Mouse (Mus musculus): ENCODE data around the gene Ebf4.

Gene Ebf4

DNA sequence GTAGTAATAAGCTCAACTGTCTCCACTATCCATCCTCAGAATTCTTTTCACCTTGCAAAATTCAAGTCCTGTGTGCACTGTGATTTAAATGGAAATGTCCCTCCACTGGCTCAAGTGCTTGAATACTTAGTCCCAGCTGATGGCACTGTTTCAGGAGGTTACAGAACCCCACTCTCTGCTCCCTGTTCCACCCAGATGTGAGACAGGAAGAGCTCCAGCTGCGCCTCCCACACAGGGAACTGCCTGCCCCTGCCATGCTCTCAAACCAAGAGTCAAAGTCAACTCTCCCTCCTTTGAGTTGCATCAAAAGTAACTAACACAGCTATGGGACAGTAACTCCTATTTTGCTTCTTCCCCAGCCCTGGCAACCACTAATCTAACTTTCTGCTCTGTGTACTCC lies 91.2 kb downstream of the Ebf4 start:
- DNase-seq (ENCODE audit: low spot score): no peak

DNA sequence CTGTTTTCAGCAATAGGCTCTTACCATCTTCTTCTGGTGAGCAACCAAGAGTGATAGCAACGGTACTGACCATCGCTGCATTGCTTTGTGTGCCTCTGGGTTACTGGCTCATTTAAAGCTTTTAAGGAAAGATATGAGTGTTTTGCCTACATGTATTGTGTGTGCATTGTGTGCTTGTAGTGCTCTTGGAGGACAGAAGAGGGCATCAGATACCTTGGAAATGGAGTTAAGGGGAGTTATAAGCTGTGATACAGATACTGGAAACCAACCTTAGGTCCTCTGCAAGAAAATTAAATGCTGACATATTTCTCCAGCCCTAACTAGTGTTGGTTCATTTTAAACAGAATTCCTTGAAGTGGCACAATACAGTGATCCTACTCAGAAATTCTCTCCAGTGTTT lies 93.8 kb downstream of the Ebf4 start:
- no peak for DNase-seq (ENCODE audit: low spot score)

DNA sequence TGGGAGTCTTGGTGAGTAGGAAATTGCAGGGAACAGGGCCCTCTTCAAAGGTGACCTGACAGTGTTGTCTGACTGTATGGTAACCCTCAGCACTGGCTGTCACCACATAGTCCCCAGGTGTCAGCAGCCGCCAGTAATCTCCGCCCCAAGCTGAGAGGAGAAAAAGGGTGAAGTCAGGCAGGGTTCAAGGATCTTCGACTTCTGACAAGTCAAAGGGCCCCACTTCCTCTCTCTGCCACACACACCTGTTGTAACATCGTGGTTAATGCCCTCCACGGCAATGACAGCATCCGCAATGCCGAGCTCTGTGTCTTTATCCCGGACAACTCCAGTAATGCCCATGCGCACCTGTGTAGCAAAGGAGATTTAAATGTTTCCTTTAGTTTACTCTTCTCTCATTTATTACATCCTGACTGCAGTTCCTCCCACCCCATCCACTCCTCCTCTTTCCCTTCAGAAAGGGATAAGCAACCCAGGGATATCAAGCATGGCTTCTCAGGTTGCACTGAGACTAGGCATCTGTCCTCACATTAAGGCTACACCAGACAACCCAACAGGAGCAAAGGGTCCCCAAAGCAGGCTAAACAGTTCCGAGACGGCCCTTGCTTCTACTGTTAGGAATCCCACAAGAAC lies 96.1 kb downstream of the Ebf4 start:
- no peak for DNase-seq (ENCODE audit: low spot score)

DNA sequence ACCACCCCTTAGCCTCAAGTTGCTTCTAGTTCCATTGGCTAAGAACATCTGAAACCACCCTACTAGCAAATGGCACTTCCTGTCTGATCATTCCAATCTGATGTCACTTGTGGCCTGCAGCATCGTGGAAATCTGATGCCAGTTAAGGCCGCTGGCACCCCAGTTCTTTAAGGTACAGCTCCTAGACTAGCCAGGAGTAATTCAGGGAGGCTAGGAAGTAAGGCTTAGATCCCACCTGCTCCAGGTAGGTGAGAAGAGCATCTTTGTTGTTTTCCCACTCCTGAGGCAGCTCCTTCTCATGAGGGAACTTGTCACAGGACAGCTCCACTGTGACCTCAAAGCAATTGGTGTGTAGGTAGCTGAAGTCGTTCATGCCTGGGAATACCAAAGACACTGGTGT lies 97.9 kb downstream of the Ebf4 start:
- no peak for DNase-seq (ENCODE audit: low spot score)

DNA sequence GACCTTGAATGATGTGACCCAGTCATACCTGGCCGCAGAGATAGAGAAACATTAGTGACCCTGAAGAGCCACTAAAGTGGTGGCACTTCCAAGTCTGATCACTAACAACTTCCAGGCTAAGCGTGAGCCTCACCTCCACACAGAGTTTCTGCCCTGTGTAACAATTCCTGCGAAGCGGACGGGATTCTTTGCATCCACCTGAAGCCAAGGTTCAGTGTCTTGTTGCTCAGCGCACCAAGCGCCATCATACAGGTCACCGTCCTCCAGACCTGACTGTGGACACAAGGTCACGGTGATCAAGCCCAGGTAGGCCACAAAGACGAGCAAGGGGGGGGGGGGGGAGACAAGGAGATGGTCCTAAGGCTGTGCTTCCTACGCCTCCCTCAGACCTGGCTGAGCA lies 100.7 kb downstream of the Ebf4 start:
- no peak for DNase-seq (ENCODE audit: low spot score)

DNA sequence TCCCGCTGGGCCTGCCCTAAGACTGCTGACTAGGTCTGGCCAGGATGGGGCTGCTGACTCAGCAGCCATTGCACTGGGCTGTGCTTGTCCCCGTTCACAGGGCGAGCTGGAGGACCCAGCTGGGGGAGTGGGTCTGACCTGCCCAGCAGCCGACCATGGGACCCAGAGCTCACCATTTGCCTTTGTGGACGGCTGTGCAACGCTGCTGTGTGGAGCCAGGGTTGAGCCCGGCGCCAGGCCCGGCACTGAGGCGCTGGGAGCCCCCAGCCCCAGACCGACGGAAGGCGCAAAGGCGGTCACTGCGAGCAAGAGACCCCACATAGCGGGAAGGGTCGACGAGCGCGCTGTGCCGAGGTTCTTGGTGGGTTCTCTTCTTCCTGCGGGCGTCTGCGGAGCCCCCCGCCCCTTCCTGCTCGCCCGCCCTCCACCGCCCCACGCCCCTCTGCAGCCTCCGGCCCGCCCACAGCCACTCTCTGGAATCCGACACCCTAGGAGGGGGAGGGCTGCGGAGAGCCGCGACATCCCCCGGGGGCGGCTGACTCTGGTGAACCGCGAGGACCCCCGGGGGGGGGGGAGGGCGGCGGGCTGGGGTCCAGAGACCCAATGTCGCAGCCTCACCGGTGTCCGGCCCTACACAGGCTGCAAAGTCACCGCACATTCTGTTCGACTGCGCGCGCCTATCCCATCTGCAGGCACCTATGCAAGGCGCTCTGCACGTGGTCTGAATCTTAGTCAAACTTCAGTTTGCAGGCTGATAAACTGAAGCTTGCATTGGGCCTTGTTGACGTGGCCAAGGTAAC lies 102.4 kb downstream of the Ebf4 start, which contains the start of gene Cpxm1:
Gene Cpxm1, minus strand, starts transcription at position 389 of the 800 bp plus-strand sequence.
- no peak for DNase-seq (ENCODE audit: low spot score)

DNA sequence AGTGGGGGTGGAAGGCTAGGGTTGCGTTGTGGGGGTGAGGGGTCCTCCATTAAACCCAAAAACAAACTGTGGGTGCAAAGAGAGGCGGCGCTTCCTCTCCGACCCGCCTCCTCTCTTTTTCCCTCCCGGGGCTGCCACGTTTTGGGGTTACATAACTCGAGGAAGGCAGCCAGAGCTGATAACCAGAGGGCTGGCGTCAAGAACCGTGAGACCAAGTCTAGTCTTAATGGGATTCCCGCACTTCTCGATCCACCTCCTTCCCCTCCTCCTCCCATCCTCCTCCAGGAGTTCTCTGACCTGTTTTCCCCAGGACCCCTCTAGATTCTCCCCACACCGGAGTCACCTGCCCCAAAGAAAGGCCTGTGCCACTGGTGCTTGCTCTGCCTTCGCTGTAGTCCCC lies 103.1 kb downstream of the Ebf4 start:
- DNase-seq (ENCODE audit: low spot score): no peak

DNA sequence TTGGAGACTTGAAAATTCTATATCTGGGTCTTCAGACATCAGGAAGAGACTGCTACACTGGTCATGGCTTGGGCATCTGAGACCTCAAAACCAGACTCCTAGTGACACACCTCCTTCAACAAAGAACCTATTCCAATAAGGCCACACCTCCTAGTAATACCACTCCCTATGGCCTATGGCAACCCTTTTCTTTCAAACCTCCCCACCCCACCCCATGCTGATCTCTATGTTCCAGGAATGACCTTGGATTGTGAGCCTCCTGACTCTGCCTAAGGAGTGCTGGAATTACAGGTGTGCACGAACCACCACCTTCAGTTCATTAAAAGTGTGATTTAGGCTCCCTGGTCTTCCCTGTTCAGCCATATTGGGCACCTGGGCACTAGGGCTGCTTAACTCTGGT lies 105.1 kb downstream of the Ebf4 start:
- DNase-seq (ENCODE audit: low spot score): no peak

DNA sequence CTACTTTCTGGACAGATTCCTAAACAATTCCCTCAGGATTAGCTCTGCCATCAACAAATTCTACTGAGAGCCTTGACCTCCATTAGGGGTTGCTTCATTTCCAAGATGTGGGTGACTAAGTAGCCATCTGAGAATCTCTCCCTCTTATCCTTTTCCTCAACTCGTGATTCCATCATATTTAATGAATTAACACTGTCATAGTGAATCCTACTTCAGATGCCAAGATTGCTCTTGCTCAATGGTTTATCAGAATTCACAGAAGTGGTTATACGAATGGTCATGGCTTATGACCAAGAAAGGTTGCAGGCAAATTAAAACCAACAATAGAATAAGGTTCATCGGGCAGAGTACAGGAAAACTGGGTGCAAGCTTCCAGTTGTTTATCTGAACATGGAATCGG lies 106.9 kb downstream of the Ebf4 start:
- no peak for DNase-seq (ENCODE audit: low spot score)

DNA sequence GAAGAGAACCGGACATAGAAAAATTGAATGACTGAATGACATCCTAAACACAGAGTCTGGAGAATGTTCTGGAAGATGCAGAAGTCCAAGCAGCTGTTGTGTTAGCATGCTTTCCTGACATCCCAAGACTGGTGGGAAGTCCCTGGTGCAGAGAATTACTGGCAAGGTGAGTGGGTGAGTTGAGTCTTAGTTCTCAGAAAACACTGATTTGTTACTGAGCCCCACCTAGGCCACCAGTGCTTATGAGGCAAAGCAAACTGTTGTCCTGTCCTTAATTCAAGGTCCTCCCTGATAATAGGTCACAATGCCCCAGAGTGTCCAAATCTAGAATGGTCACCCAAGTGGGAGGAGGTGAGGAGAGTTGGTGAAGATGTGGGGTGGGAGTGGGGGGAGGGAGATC lies 110.0 kb downstream of the Ebf4 start, which contains the start of the genes Gm28372 and 1700020A23Rik:
Gene Gm28372, plus strand, starts transcription at position 301 of the 400 bp plus-strand sequence.
Gene 1700020A23Rik, plus strand, starts transcription at position 321 of the 400 bp plus-strand sequence.
- no peak for DNase-seq (ENCODE audit: low spot score)

DNA sequence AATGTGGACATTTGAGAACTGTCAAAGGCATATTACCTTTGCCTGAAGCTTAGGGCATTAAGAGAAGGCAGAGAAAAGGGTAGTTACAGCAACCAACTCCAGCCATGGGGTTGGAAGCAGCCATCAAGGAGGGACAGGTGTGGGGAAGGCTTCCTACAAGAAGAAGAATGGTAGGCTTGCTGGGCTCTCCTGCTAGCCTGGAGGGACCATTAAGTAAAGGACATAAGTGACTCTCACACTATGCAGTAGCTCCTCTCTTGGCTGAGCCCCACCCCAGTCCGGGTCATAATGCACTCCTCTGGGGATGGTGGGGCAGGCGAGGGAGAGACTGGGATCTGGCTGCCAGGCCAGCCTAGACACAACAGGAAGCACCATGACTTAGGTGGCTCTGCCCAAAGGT lies 111.2 kb downstream of the Ebf4 start, which contains the start of gene Tmem239:
Gene Tmem239, plus strand, starts transcription at position 301 of the 400 bp plus-strand sequence.
- DNase-seq (ENCODE audit: low spot score): no peak

DNA sequence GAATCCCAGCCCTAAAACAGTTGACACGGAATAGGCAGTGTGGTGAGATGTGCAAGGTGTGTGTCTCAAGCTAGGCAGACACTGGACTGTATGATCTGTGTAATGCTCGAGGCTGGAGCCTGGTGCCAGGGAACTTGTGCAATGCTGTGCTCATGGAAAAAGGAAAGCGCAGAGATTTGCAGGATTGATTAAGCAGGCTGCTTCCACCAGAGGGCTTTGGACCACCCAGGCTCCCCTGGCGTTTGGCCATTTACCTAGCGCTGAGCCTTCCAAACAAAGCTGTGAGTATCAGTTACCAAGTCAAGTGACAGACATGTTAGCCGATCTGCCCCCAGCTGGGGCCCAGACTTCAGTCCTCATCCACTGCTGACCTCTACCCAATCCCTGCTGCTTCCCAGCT lies 113.2 kb downstream of the Ebf4 start:
- no peak for DNase-seq (ENCODE audit: low spot score)

DNA sequence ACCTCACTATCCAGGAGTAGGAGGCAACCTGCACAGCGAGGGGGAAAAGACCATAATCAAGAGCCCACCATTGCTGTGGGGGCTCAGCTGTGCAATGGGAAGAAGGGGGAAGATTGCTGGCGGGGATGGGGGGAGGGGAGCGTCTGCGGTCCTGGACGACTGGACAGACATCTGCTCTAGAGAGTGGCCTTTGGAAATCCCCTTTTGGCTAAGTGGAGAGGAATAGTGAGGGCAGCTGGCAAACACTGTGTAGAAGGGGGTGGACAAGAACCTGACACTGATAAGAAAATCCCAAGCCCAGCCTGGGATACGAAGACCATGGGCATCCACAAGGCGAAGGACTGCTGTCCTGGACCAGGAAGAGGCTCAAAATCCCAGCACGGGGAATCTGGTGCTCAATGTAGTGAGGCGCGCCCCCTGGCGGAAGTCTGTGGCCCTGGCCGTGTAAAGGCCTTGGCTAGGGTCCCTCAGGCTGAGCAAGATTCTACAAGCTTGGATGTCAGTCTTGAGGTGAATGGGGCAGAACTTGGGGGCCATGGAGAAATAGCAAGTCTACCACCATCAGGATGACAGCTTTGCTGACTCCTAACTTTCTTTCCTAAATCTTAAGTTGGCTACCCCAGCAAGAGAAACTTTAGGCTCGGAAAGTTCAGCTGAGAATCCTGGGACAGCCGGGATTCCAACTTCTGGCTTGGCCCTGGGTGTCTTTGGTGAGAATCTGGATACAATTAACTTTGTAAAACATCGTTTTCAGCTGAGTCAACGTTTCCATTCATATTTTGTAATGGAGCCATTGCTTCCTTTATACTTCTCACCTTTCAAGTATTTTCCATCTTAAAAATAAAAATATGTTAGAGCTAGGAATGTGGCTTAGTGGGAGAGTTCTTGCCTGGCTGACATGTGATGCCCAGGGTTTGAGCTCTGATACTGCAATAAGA lies 116.9 kb downstream of the Ebf4 start:
- DNase-seq (ENCODE audit: low spot score): peak; percentile 49

DNA sequence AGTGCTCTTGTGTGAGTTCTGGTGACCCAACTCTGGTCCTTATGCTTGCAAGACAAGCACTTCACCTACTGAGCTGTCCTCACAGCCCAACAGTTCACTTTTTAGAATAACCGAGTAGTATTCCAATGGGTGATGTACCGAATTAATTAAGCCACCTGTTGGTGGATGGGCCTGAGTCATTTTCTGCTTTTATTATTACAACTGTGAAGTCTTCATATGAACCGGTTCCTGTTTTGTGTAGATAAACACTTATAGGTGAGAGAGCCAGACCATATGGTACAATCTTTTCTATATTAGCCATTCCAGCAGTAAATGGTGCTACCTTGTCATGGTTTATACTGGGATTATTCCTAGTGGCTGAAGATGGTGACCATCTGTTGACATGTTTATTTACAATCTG lies 117.8 kb downstream of the Ebf4 start:
- DNase-seq (ENCODE audit: low spot score): no peak

DNA sequence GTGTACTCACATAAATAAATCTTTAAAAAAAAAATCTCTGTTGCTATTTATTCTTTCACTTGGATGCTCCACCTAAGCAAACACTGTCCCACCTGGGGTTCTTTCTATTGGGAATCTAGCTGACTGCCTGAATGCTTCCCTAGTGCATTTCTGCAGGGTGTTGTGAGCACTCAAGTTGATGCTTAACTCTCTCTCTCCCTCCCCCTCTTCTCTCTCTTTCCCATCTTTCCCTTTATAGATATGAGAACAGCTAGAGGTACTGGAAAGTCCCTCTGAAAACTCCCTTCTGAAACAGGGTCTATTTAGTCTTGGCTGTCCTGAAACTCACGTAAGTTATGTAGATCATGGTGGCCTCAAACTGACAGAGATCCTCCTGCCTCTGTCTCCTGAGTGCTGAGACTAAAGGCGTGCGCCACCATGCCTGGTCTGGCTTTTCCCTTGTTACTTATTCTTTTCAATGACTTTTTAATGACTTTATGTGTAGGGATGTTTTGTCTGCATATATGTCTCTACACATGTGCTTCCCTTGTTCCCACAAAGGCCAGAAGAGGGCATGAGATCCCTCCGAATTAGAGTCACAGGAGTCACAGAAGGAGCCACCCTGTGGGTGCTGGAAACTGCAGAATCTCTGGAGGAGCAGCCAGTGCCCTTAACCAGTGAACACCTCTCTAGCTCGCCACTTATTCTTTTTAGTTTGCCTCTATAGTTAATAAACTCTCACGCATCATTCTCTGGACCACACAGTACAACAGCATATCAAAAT lies 119.3 kb downstream of the Ebf4 start:
- no peak for DNase-seq (ENCODE audit: low spot score)
